Mouse (Mus musculus): ENCODE data around the gene Gm9573.

The Gm9573 gene

DNA sequence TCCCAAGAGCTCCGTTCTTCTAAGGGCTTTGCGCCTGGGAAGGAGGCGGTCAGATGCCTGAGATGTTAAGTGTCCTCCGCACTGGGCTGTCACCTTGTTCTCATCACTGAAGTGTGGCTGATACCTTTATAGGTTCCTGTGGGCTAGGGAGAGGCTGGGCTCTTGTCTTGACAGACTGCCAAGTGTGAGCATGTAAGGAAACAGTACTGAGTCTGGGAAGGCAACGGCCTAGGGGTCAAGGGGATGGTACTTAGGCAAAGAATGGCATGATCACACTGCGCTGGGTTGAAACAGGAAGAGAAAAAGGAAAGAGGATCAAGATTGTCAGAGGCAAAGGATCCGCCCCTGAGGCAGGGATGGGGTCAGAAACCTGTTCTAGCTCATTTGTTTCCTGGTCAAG lies at the start of gene Gm9573:
Gene Gm9573, minus strand, starts transcription at position 101 of the 400 bp plus-strand sequence.
- no peak for DNase-seq (ENCODE audit: low spot score)

DNA sequence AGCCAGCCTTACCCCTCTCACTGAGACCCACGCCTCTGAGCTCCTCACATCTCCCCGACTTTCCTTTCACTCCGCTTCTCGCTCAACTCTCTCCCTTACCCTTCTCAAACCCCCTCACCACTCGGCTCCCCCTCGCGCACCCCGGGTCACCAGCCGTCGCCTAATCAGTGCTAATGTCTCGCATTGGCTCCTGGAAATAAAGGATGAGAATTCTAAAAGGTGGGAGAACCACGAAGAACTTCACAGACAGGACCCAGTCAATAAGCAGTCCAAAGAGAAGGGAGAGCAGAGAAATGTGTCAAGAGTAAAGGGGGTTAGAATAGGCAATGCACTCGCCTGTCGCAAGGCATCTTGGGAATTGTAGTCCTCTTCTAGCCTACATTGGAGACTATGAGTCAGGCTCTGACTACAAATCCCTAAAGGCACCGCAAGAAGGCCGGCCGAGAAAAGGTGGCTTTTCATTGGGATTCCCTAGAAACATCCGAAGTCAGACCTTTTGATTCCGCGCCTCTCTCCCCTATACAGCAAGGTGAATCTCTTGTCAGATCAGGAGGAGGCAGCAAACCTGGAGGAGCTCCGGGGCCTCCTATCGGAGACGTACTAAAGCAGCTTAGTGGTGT lies 47.1 kb upstream of the Gm9573 start, which contains the start of gene Gtf2h4:
Gene Gtf2h4, minus strand, starts transcription at position 324 of the 620 bp plus-strand sequence.
- DNase-seq (ENCODE audit: low spot score), result peak; percentile 95

GRCm38 (mm10) chr17:35672527-35672926 lies 46.1 kb upstream of the Gm9573 start:
- DNase-seq (ENCODE audit: low spot score), result no peak

GRCm38 (mm10) chr17:35671846-35672245 lies 45.4 kb upstream of the Gm9573 start:
- no peak for DNase-seq (ENCODE audit: low spot score)

DNA sequence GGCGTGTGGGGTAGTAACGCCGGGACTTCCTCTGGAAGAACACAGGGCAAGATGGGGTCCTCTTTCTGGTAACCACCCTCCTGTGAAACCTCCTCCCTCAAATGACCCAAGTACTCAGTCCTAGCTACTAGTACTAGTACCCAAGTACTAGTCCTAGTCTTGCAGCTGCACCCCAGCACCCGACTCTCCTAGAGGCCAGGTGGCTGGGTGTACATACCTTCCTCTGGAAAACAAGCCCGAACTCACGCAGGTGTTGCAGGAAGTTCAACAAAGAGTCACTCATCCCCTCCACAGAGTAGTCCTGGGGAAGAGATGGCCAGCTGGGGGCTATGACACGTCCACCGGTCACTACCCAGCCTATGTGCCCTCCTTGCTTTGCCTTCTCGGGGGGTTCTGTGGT lies 43.3 kb upstream of the Gm9573 start:
- no peak for DNase-seq (ENCODE audit: low spot score)

DNA sequence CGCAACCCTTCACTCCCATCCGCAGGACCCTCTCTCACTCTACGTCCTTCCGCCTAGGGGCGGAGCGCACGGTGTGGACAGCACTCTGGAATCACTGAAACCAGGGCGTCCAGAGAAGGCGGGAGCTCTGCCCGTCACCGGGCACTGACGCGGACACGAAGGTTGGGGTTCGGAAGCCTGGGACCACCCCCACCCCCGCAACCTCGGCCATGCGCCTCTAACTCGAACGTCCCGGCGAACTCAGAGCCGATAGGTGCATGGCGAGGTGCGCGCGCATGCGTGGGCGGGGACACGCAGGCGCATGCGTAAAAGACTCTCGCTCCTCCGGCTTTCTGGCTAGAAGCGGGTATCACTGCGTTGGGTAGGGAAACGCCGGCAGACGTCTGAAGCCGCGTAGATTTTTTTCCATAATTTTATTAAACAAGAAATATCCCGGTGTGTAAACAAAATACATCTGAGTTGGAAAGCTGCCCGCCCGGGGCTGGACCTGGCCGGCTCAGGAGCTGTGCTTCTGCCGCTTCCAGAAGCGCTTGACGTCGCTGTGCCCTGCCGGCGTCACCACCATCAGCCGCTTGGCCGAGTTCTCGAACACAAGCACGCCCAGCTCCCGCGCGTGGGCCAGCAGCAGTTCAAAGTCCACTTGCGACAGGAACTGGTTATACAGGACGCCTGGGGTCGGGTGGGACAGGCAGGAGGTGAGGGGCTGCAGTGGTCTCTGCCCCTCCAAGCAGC lies 41.1 kb upstream of the Gm9573 start, which contains the start of gene Vars2:
Gene Vars2, minus strand, starts transcription at position 259 of the 732 bp plus-strand sequence.
- peak; percentile 96 for DNase-seq (ENCODE audit: low spot score)

DNA sequence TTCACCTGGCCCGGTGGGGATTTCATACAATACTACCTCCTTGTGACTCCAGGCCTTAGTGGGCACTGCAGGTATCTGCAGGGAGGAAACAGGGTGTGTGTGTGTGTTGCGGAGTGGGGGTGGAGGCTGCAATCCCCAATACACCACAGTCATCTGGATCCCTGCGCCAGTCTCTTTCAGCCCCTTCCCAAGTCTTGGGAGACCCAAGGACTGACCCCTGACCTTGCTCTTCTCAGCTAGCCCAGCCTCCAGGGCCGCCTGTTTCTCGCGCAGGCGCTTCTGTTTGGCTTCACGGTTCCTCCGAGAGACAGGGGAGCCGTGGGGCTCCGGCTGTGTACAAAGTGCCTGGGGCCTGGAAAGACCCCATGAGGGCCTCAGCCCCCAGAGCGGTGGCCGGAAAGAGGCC lies 40.4 kb upstream of the Gm9573 start:
- no peak for DNase-seq (ENCODE audit: low spot score)

GRCm38 (mm10) chr17:35665957-35666515 lies 39.6 kb upstream of the Gm9573 start:
- no peak for DNase-seq (ENCODE audit: low spot score)

- no peak for DNase-seq (ENCODE audit: low spot score)
Observed at GRCm38 (mm10) chr17:35653086-35653485, 26.6 kb upstream of the Gm9573 start.

DNA sequence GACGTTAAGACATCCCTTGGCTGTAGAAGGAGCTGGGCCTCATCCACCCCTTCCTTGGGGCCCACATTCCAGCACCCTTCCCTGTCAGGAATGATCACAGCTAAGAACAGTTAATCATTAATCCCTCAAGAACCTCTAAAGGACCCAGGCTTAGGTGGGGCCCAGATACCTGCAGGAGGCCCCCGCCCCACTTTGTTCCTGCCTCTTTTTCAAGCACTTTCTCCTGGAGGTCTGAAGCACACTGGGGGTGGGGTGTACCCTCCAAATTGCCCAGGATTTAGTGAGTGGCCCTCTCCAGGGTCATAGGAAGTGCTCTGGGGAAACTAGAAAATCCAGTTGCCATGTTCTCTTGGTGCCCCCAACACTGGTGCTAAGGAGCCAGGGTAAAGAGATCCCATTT lies 23.0 kb upstream of the Gm9573 start:
- DNase-seq (ENCODE audit: low spot score), result no peak

- no peak for DNase-seq (ENCODE audit: low spot score)
Observed at GRCm38 (mm10) chr17:35643609-35644236, 17.3 kb upstream of the Gm9573 start, which contains the start of gene Mucl3. Gene Mucl3, minus strand, starts transcription at chr17:35643695.

DNA sequence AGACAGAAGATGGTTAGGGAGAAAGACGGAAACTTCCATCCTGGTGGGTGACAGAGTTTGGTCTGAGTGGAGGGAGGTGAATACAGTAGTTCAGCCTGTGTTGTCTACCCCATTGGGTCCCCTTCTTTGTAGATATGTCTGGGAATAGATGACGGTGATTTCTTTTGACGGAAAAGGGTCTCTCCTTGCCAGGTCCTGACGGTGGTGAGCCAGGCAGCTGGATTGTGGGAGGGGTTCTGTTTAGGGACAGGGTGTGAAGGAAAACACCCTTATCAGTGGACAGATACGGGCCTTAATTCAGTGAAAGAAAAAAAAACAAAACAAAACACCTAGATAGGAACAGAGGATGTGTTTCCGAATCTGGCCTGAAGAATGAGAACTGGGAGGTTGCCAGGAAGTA lies 12.9 kb upstream of the Gm9573 start:
- DNase-seq (ENCODE audit: low spot score), result no peak

- peak; percentile 42 for DNase-seq (ENCODE audit: low spot score)
Observed at GRCm38 (mm10) chr17:35638475-35639190, 12.2 kb upstream of the Gm9573 start.

- DNase-seq (ENCODE audit: low spot score), result peak; percentile 26
Observed at GRCm38 (mm10) chr17:35636363-35636762, 9.9 kb upstream of the Gm9573 start.

DNA sequence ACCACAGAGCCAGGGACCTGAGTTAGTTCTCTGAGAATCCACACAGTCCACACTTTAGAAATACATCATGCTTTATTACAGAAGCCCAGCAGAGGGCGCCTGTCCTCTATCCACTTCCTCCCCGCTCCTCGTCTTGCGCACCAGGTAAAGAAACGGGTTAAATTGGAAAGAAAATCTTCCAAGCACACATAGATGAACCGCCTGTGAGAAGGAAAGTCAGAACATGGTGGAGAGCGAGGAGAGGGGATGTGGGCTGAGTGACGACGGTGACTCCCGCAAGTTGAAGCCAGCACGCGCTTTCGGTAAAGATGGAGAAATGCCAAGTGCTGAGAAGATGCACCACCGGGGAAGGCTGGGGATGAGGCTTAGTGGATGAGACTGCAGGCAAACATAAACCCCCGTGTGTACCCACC lies 9.3 kb upstream of the Gm9573 start:
- DNase-seq (ENCODE audit: low spot score), result peak; percentile 77

GRCm38 (mm10) chr17:35635202-35635601 lies 8.8 kb upstream of the Gm9573 start:
- DNase-seq (ENCODE audit: low spot score), result no peak

GRCm38 (mm10) chr17:35633992-35634391 lies 7.6 kb upstream of the Gm9573 start:
- DNase-seq (ENCODE audit: low spot score), result peak; percentile 58

- no peak for DNase-seq (ENCODE audit: low spot score)
Observed at GRCm38 (mm10) chr17:35617127-35617526, 9.3 kb downstream of the Gm9573 start.

DNA sequence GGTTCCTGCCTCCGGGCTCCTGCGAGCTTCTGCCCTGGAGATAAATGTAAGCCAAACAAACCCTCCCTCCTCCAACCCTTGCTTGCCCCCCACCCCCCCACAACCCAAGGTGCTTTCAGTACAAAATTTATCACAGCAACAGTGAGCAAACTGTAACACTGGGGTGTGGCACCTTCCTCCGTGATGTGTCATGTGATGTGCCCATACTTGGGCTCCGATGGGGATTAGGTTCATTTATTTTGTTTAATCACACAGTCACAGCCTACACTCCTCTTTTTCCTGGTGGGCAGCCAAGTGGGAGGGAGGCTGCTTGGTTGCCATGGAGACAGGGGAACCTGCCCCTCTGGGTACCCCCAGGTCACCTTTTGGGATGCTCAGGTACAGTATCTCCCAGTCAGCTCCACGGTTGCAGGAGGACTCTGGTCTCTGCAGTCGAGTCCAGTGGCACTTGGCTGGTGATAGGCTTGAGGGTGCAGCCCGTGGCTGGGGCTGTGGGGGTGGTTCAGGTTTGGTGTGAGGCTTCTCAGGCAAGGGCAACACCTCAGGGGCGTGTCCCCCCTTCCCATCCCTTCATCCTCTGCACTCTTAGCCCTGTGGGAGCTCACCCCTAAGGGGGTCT lies 24.6 kb downstream of the Gm9573 start:
- DNase-seq (ENCODE audit: low spot score), result no peak

DNA sequence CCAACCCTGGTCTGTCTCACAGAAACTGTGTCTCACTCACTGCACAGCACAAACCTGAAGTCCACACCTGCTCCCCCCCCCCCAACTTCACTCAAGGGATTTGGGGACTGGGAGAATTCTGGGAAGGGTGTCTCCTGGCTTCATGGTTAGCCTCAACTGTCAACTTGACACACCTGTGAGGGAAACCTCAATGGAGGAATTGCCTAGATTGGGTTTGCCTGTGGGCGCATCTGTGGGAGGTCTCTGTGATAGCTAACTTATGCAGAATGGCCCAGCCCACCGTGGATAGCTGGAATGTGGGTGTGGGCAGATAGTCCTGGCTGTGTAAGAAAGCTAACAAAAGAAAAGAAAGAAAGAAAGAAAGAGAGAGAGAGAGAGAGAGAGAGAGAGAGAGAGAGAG lies 25.2 kb downstream of the Gm9573 start, which contains the start of gene Sfta2:
Gene Sfta2, plus strand, starts transcription at position 301 of the 400 bp plus-strand sequence.
- DNase-seq (ENCODE audit: low spot score), result no peak

GRCm38 (mm10) chr17:35597399-35597798 lies 29.0 kb downstream of the Gm9573 start:
- no peak for DNase-seq (ENCODE audit: low spot score)

All from left cerebral cortex, adult 11 months (tissue).